Mouse (Mus musculus): ENCODE measurements around the gene Adra2c.

DNA sequence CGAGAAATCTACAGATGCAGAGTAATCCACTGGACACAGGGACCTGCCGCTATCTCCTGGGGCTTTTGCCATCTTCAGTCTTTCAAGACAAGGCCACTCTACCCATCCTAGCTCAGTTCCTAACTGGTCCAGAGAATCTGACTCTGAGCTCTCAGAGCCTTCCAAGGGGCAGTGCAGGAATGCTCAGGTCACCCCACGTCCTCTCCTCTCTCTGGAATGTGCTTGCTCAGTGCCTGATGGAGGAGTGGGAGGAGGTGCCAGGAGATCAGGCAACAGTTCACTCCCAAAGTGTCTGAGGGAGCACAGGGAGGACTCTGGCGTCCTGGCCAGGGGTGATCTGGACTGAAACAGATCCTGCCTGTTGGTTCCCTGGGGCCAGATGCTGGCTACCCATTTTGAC lies 45.0 kb upstream of the Adra2c start:
- TF ChIP-seq GATA1 (IDR thresholded peaks at IDR 0.05; ENCODE audit: low read length) (no peak), TAL1 (IDR thresholded peaks at IDR 0.05; ENCODE audit: low read length) (no peak)

All from erythroblast, embryonic 14.5 days (primary cell).